Mouse (Mus musculus): ENCODE results near the gene Dand5.

GRCm38 (mm10) chr8:84775621-84776113 lies 47.0 kb downstream of the Dand5 start:
- TF ChIP-seq CTCF (IDR thresholded peaks at IDR 0.05; ENCODE audit: insufficient read depth, low read length): no peak
- no peak for TF ChIP-seq POLR2A (IDR thresholded peaks at IDR 0.05; ENCODE audit: borderline replicate concordance, extremely low read depth, low read depth, low read length)
